Mouse (Mus musculus): ENCODE data around the gene Lhcgr.

Gene Lhcgr

DNA sequence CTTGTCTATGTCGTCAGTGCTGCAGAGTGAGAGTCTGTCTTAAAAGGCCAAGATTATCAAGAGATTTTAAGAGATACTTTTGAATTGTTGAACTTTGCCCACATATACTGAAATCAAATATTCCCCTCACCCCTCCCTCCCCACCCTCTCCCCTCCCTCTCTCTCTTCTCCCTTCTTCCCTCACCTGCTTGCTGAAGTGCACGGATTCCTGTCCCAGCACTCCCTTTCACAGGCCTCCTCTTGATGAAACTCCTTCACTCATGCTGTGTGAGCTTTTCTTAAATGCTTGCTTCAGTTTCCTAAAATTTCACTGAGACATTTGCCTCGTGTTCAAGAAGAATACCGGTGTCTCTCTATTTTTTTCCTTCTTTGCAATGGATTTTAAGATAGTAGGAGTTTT, 88.7 kb downstream of the Lhcgr start:
- DNase-seq (ENCODE audit: low read depth, low spot score): no peak

DNA sequence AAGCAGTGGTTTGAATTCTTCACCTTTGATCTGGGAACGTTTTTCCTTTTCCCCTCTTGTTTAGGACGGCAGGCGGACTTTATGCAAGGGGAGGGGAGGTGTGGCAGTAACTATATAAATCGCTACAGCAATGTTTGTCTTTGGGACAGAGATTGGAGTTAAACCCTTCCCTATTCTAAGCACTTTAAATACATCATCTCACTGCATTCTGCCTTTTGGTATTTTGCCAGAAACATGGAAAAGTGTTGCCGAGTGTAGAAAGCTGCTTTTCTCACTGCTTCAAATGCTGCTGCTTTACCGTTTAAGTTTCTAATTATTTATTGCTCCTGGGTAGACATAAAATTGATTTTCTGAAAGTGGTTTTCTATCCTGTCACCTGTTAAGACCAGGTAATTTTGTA, 89.4 kb downstream of the Lhcgr start:
- DNase-seq (ENCODE audit: low read depth, low spot score): no peak

DNA sequence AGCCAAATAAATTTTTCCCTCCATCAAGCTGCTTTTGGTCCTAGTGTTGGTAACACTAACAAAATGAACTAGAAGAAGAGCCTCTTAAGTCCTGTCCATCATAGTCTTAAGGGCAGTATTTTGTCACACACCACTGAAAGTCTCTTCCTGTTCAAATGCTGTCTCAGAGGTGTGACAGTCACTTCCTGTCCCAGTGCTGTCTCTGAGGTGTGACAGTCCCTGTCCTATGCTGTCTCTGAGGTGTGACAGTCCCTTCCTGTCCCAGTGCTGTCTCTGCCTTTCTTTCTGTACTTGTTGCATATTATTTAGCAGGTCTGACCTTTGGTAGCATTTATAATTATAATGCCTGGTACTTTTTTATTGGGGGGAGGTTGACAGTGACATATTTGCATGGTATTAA, 90.9 kb downstream of the Lhcgr start:
- no peak for DNase-seq (ENCODE audit: low read depth, low spot score)

DNA sequence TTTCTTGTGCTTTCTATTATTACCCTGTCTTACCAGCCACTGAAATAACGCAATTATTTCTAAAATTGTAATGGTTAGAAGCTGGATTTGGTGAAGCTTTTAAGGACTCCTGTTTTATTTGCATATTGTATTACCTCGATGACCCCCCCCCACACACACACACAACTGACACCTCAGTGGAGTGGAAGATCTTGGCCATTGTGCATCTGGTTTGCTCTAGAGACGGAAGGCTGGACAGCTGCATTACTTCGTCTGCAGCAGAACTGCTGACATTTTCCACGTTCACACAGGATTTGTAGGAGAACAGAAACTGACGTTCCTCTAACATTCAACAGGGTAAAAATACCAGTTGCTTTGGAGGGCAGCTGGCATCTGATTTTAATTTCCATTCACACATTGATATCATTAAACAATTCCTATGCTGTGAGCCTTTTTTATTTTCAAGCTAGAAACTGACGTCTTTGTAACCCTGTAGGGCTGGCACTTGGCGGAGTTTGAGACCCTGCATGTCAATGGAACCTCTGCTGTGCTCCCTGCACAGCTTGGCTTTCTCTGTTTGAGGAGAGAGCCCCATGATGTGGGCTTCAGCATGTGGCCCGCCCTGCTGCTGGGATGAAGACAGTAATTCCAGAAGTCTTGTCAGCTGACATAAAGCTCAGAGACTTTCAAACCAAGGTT, 95.0 kb downstream of the Lhcgr start:
- DNase-seq (ENCODE audit: low read depth, low spot score): no peak

DNA sequence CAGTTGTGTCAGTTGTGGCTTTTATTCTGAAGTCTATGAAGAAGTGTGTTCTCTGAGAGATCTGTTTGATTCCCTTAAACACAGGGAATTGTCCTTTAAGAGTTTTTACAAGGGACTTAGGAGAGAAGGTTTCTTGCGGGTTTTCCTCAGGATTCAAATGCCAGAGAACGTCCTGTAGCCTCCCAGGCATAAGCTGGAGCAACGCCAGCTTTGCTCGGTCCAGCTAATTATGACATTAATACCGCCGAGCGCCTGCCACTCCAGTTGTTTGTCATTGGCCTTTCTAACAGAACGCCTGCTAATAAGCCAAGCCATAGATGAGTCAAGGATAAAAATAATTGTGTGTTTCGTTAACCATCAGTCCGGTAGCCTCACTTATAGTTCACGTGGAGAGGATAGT, 103.6 kb downstream of the Lhcgr start:
- DNase-seq (ENCODE audit: low read depth, low spot score): no peak

DNA sequence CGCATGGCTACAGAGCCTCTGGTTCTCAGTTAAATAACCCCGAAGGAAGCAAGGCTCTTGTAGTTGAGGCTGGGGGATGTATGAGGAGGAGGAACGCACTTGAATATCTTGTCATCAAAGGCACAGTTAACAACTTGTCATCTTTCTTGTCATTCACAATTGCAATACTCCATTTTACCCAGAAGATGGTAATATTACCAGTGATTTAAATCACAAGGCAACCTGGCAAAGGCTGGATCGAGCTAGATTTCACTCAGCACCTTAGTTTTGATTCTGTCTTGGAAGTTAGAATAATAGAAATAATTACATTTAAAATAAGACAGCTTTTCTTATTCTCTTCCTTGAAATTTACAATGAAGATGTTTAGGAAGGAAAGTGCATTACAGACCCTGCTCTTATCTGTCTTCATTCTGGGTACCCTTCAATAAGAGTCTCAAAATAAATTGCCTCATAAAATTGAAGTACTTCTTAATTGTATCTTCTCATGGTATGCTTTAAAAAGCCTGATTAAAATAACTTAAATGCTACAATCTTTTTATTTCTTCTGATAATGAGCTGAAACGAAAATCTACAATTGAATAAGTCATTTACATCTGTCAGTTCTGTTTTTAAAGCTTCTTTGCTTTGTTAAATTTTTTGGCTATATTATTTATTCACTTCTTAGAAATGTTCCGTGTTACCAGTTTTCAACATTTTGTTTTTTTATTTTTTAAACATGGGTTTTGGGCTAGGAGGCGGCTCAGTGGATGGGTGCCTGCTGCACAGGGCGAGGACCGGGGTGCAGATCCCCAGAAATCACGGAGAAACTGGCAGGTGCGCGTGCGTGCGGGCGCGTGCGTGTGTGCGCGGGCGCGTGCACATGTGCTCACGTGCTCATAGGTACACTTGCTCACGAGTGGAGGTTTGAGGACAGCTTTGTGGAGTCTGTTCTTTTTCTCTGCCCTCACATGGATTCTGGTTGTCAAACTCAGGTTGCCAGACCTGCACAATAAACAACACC, 116.2 kb downstream of the Lhcgr start:
- no peak for DNase-seq (ENCODE audit: low read depth, low spot score)

DNA sequence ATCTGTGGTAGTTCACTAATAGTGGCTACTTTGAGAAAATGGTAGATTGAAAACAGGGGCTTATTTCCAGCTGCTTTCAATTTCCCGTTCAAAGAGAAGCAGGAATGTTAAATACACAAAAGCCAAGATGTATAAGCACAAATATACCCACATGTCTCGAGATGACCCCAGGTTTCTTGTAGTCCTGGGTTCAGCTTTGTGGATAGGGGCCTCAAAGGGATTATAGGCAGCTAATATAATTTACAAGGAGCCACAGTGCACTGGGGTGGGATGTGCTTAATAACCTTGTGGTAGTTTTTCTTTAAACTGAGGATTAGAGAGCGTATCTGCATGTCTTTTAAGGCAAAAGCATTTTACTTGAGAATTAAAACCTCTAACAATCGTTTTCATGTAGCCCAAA, 121.0 kb downstream of the Lhcgr start:
- DNase-seq (ENCODE audit: low read depth, low spot score): no peak

DNA sequence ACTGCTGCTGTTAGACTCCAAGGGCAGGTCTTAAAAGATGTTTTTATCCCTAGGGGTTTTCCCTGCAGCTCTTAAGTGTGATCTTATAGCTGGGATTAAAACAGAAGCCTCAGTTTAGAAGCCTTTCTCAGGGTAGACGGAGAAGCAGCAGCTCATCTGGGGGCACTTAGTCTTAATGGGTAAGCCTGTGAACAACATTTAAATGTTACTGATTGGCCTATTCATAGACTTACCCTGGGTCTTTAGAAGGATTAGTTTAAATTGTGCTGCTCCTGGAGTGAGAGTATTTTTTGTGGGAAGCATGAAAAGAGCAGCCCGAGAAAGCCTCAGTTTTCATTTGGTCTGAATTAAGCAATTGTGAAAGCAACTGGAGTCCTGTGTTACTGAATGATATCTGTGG, 121.9 kb downstream of the Lhcgr start:
- no peak for DNase-seq (ENCODE audit: low read depth, low spot score)

DNA sequence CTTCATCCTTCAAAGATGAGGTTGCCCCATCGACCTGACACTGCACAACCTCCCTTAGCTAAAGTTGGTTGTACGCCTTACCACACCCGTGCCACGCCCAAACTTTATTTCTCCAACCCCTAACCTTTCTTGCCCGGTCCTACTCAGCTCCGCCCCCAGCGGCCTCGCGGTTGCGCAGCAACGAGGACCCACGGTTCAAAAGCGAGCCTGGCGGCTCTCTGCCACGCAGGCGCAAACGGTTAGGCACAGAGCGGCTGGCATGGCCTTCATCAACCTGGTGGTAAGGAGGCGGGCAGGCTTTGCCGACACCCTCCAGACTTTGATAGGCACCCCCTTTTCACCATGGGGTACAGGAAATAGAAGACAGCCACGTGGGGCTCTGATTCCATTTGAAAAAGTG, 123.3 kb downstream of the Lhcgr start, which contains the start of gene Gtf2a1l:
Gene Gtf2a1l, plus strand, starts transcription at position 209 of the 400 bp plus-strand sequence.
- DNase-seq (ENCODE audit: low read depth, low spot score): no peak

Measured in retina, postnatal 7 days (tissue).